Mouse (Mus musculus) bone marrow macrophage, adult 2 months (primary cell): ENCODE measurements around the gene Usp29. TPM values are rescaled to one million over a fixed set of nuclear protein-coding genes. Genes with fewer than 3 reads are reported as not detected.
A peak's percentile ranks its signal among the peaks of the same experiment; 100 is the strongest.

Source experiments
- H3K27ac ChIP-seq: 2 replicates; pipeline ENCODE4 v1.5.1; 2012; ENCODE audit warnings: low read depth, low read length; ENCODE audit not compliant: insufficient read depth
- H3K4me1 ChIP-seq: 2 replicates; pipeline ENCODE4 v1.6.1; 2012; ENCODE audit warnings: low read length; ENCODE audit not compliant: control insufficient read depth, insufficient read depth
- H3K4me3 ChIP-seq: 2 replicates; pipeline ENCODE4 v1.5.1; 2012; ENCODE audit warnings: mild to moderate bottlenecking, low read length, moderate library complexity; ENCODE audit not compliant: insufficient read depth
- CTCF ChIP-seq: IDR thresholded peaks from 2 replicates; pipeline ENCODE4 v1.5.1; 2012; ENCODE audit warnings: low read depth, mild to moderate bottlenecking, low read length, moderate library complexity
- POLR2A ChIP-seq: IDR thresholded peaks from 2 replicates; pipeline ENCODE4 v1.6.1; 2012; ENCODE audit warnings: mild to moderate bottlenecking, low read depth, low read length, borderline replicate concordance
- polyA plus RNA-seq: library from polyadenylated mRNA; stranded (reverse); fragments of >200 nt; gene quantifications from 2 replicates; pipeline ENCODE4 v1.2.4, GENCODE M21; 2012; ENCODE audit not compliant: missing spikeins, insufficient read depth, insufficient read length

Usp29 gene
- polyA plus RNA-seq = 0.32 TPM in 1 of 2 replicates, not detected in the other

- Histone ChIP-seq H3K4me3 (peak within 1 kb of the TSS; percentile 60), H3K4me1 (no peaks in the 10 kb centered on the region), H3K27ac (no peak within 1 kb of the TSS)
- TF ChIP-seq CTCF = no peak
- TF ChIP-seq POLR2A = no peak
These were observed at the start of gene Usp29, which contains the start of gene Peg3 for GRCm38 (mm10) chr7:6730241-6730640. TSS of gene Usp29 (plus strand) at chr7:6730578. TSS of gene Peg3 (minus strand) at chr7:6730431.

GRCm38 (mm10) chr7:6685511-6685910, 44.9 kb upstream of the Usp29 start:
- H3K27ac ChIP-seq = no peak overlapping the region

GRCm38 (mm10) chr7:6696241-6697045, 33.9 kb upstream of the Usp29 start, which contains the start of gene Zim1:
TSS of gene Zim1 (minus strand) at chr7:6696450.
- Histone ChIP-seq H3K27ac (no peak within 1 kb of the TSS), H3K4me3 (no peak within 1 kb of the TSS), H3K4me1 (no peaks in the 10 kb centered on the region)
- TF ChIP-seq CTCF = no peak
- TF ChIP-seq POLR2A = no peak

More at GRCm38 (mm10) chr7:6685511-6685910, 44.9 kb upstream of the Usp29 start:
- H3K4me1 ChIP-seq = no peaks in the 10 kb centered on the region
- no peak for TF ChIP-seq CTCF
- no peak for TF ChIP-seq POLR2A
- H3K4me3 ChIP-seq = no peak overlapping the region

- no peak overlapping the region for H3K27ac ChIP-seq
- no peak overlapping the region for H3K4me3 ChIP-seq
- no peaks in the 10 kb centered on the region for H3K4me1 ChIP-seq
- TF ChIP-seq POLR2A (no peak), CTCF (no peak)
These were observed 31.1 kb upstream of the Usp29 start for GRCm38 (mm10) chr7:6699230-6699629.

GRCm38 (mm10) chr7:6707416-6708015, 22.9 kb upstream of the Usp29 start:
- Histone ChIP-seq H3K4me3 (no peak overlapping the region), H3K27ac (no peak overlapping the region), H3K4me1 (no peaks in the 10 kb centered on the region)
- TF ChIP-seq POLR2A (no peak), CTCF (no peak)

- TF ChIP-seq CTCF (no peak), POLR2A (no peak)
- Histone ChIP-seq H3K4me3 (no peak overlapping the region), H3K27ac (no peak overlapping the region), H3K4me1 (no peaks in the 10 kb centered on the region)
These were observed 21.8 kb upstream of the Usp29 start for GRCm38 (mm10) chr7:6708451-6709180.

- TF ChIP-seq CTCF (no peak), POLR2A (no peak)
- H3K27ac ChIP-seq = no peak overlapping the region
- no peak overlapping the region for H3K4me3 ChIP-seq
- H3K4me1 ChIP-seq = no peaks in the 10 kb centered on the region
These were observed 21.0 kb upstream of the Usp29 start for GRCm38 (mm10) chr7:6709396-6709795.

- TF ChIP-seq CTCF = no peak
- no peak for TF ChIP-seq POLR2A
- Histone ChIP-seq H3K4me3 (no peak overlapping the region), H3K27ac (no peak overlapping the region), H3K4me1 (no peaks in the 10 kb centered on the region)
These were observed 2.8 kb upstream of the Usp29 start for GRCm38 (mm10) chr7:6727351-6728121.
